In the genomic region with DNA sequence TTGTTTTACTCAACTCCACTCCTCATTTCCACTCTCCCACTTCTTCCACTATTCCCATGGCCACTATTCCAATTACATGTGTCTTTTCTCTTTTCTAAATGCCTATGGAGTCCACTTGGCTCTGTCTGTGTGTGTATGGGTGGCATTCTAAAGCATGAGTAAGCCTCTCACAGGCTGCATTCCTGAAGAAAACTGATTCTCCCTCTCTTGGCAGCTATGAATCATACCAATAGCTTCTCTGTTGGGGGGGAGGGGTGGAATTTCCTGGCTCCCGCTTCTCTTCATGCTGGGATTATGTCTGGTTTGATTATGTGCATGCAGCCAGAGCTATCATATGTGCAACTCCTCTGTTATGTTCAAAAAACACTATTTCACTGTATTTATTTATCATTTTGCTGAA, we compare ENCODE assay signal across 8 mouse cellular contexts. TPM values are rescaled to one million over a fixed set of nuclear protein-coding genes. Genes with fewer than 3 reads are reported as not detected.
DNase-seq lines count a peak whose midpoint lies in the region; ATAC-seq and TF ChIP-seq lines count a peak whose summit lies in the region.

No protein-coding gene starts in this region.

- no peak for TF ChIP-seq POLR2A in kidney, adult 2 months (IDR thresholded peaks at IDR 0.05; ENCODE audit: low read depth, low read length)

- no peaks in the 10 kb centered on the region for H3K27me3 ChIP-seq in kidney, embryonic 15.5 days
- H3K27me3 ChIP-seq in kidney, adult 2 months (replicated peaks; ENCODE audit: control insufficient read depth, insufficient read depth, low read length), result no peaks in the 10 kb centered on the region
- H3K27me3 ChIP-seq in embryonic facial prominence, embryonic 15.5 days, result no peaks in the 10 kb centered on the region
- H3K27me3 ChIP-seq in forebrain, embryonic 16.5 days (replicated peaks; ENCODE audit: control insufficient read depth, insufficient read depth, low read length), result no peaks in the 10 kb centered on the region
- H3K27me3 ChIP-seq in forebrain, embryonic 13.5 days, result no peaks in the 10 kb centered on the region

- H3K4me1 ChIP-seq in kidney, embryonic 15.5 days, result peaks cover 3% of the 10 kb centered on the region; the same call in 1 of the 2 replicates
- 0 out of 2 replicates have a peak, but pooled peaks cover 2% of the 10 kb centered on the region for H3K4me1 ChIP-seq in kidney, adult 2 months (ENCODE audit: control insufficient read depth, insufficient read depth, low read length)
- peaks cover 12% of the 10 kb centered on the region; the same call in 1 of the 2 replicates for H3K4me1 ChIP-seq in embryonic facial prominence, embryonic 15.5 days
- H3K4me1 ChIP-seq in forebrain, embryonic 16.5 days (replicated peaks; ENCODE audit: control insufficient read depth, insufficient read depth, low read length), result no peaks in the 10 kb centered on the region
- no peaks in the 10 kb centered on the region for H3K4me1 ChIP-seq in forebrain, embryonic 13.5 days

- peak; percentile 74 for ATAC-seq in kidney, embryonic 15.5 days (replicated peaks; ENCODE audit: low FRiP score)
- peak; percentile 60; the same call in 1 of the 2 replicates for ATAC-seq in embryonic facial prominence, embryonic 15.5 days (ENCODE audit: insufficient number of reproducible peaks, low FRiP score, low TSS enrichment, low read depth)
- ATAC-seq in forebrain, embryonic 16.5 days, result no peak
- ATAC-seq in forebrain, embryonic 13.5 days, result no peak

- WGBS in kidney, embryonic 15.5 days, result 6% methylated on average over 1 of the region's 1 CpGs
- WGBS in kidney, adult 2 months, result 14% methylated on average over 1 of the region's 1 CpGs
- 10% methylated on average over 1 of the region's 1 CpGs for WGBS in embryonic facial prominence, embryonic 15.5 days
- WGBS in forebrain, embryonic 16.5 days, result 32% methylated on average over 1 of the region's 1 CpGs
- WGBS in forebrain, embryonic 13.5 days, result 57% methylated on average over 1 of the region's 1 CpGs

- H3K36me3 ChIP-seq in kidney, embryonic 15.5 days, result no peaks in the 10 kb centered on the region
- no peaks in the 10 kb centered on the region for H3K36me3 ChIP-seq in kidney, adult 2 months (ENCODE audit: control insufficient read depth, insufficient read depth, low read length)
- no peaks in the 10 kb centered on the region for H3K36me3 ChIP-seq in embryonic facial prominence, embryonic 15.5 days
- no peaks in the 10 kb centered on the region for H3K36me3 ChIP-seq in forebrain, embryonic 16.5 days (ENCODE audit: control insufficient read depth, insufficient read depth)
- no peaks in the 10 kb centered on the region for H3K36me3 ChIP-seq in forebrain, embryonic 13.5 days (ENCODE audit: poor library complexity, severe bottlenecking)

- H3K9ac ChIP-seq in kidney, embryonic 15.5 days, result no peak overlapping the region
- H3K9ac ChIP-seq in embryonic facial prominence, embryonic 15.5 days, result no peak overlapping the region
- no peak overlapping the region for H3K9ac ChIP-seq in forebrain, embryonic 16.5 days (replicated peaks; ENCODE audit: low read depth, low read length)
- H3K9ac ChIP-seq in forebrain, embryonic 13.5 days, result no peak overlapping the region

- no peaks in the 10 kb centered on the region for H3K9me3 ChIP-seq in kidney, embryonic 15.5 days (replicated peaks)
- H3K9me3 ChIP-seq in embryonic facial prominence, embryonic 15.5 days (replicated peaks), result no peaks in the 10 kb centered on the region
- no peaks in the 10 kb centered on the region for H3K9me3 ChIP-seq in forebrain, embryonic 16.5 days (ENCODE audit: control insufficient read depth, low read length)
- H3K9me3 ChIP-seq in forebrain, embryonic 13.5 days (replicated peaks), result no peaks in the 10 kb centered on the region

- no peak for DNase-seq in kidney, adult 2 months
- DNase-seq in adrenal gland, postnatal 25 days, result peak; percentile 23
- peak; percentile 43 for DNase-seq in lung, postnatal 10 days
- DNase-seq in urinary bladder, postnatal 4 days (ENCODE audit: low spot score in 2 of 2), result no peak

- no peak overlapping the region for H3K4me3 ChIP-seq in kidney, embryonic 15.5 days (replicated peaks)
- no peak overlapping the region for H3K4me3 ChIP-seq in kidney, adult 2 months (ENCODE audit: insufficient read depth, low read depth, low read length)
- no peak overlapping the region for H3K4me3 ChIP-seq in embryonic facial prominence, embryonic 15.5 days (replicated peaks)
- no peak overlapping the region for H3K4me3 ChIP-seq in forebrain, embryonic 16.5 days (replicated peaks; ENCODE audit: low read length)
- no peak overlapping the region for H3K4me3 ChIP-seq in forebrain, embryonic 13.5 days

- no peak overlapping the region for H3K27ac ChIP-seq in kidney, embryonic 15.5 days
- no peak overlapping the region for H3K27ac ChIP-seq in kidney, adult 2 months (ENCODE audit: insufficient read depth, low read depth, low read length)
- peak overlapping the region; percentile 58; the same call in 1 of the 2 replicates for H3K27ac ChIP-seq in embryonic facial prominence, embryonic 15.5 days (replicated peaks)
- H3K27ac ChIP-seq in forebrain, embryonic 16.5 days (ENCODE audit: low read length), result no peak overlapping the region
- H3K27ac ChIP-seq in forebrain, embryonic 13.5 days, result no peak overlapping the region

- no peak overlapping the region for H3K4me2 ChIP-seq in kidney, embryonic 15.5 days
- H3K4me2 ChIP-seq in embryonic facial prominence, embryonic 15.5 days (replicated peaks), result no peak overlapping the region
- no peak overlapping the region for H3K4me2 ChIP-seq in forebrain, embryonic 16.5 days (ENCODE audit: low read length)
- no peak overlapping the region for H3K4me2 ChIP-seq in forebrain, embryonic 13.5 days

- no peak for TF ChIP-seq CTCF in kidney, adult 2 months (conservative IDR thresholded peaks at IDR 0.05; ENCODE audit: insufficient read depth, insufficient read length, low read depth, low read length)

RNA-seq across cellular contexts. Expression of gene Spaca6, which starts 34.4 kb away (rescaled TPM):
- polyA plus RNA-seq in kidney, embryonic 15.5 days (2015; fragmentation: Nextera tagmentation; extraction: Ambion mirVana), result 37.3 and 37.7 TPM in 2 replicates
- 43.9 and 49.0 TPM in 2 replicates for polyA plus RNA-seq in kidney, adult 2 months (2012; rRNA removed)
- total RNA-seq in adrenal gland, postnatal 25 days (2021), result 82.8 and 108 TPM in 2 replicates
- 31.2 and 32.8 TPM in 2 replicates for polyA plus RNA-seq in embryonic facial prominence, embryonic 15.5 days (2015; fragmentation: Nextera tagmentation; extraction: Ambion mirVana)
- 19.0 and 30.7 TPM in 2 replicates for polyA plus RNA-seq in forebrain, embryonic 16.5 days (2015; fragmentation: Nextera tagmentation; extraction: Ambion mirVana)
- 34.7 and 36.9 TPM in 2 replicates for polyA plus RNA-seq in forebrain, embryonic 13.5 days (2015; fragmentation: Nextera tagmentation; extraction: Ambion mirVana)

Comparison
In these comparisons a context has a peak if more than half of its experiments do, and no peak if none do; other contexts are left out.
1. ATAC-seq: peak in kidney, embryonic 15.5 days (single experiment) and embryonic facial prominence, embryonic 15.5 days (single experiment); none in forebrain, embryonic 16.5 days (single experiment) and forebrain, embryonic 13.5 days (single experiment).
2. DNase-seq: peak in adrenal gland, postnatal 25 days (single experiment) and lung, postnatal 10 days (single experiment); none in kidney, adult 2 months (single experiment) and urinary bladder, postnatal 4 days (0 of 2).